Mouse (Mus musculus) spleen, adult 2 months (tissue): Measurements from ENCODE around the gene Gm28374.

ENCODE experiments used
- CTCF ChIP-seq: fragments of 200-500 bp; IDR thresholded peaks from 2 replicates; pipeline ENCODE4 v1.5.1; 2011; ENCODE audit warnings: mild to moderate bottlenecking, inconsistent platforms; ENCODE audit not compliant: insufficient read depth, insufficient read length, insufficient replicate concordance; ENCODE audit errors: extremely low read depth
- POLR2A ChIP-seq: fragments of 200-500 bp; IDR thresholded peaks from 2 replicates; pipeline ENCODE4 v1.6.1; 2011; ENCODE audit warnings: low read depth, low read length, inconsistent platforms

DNA sequence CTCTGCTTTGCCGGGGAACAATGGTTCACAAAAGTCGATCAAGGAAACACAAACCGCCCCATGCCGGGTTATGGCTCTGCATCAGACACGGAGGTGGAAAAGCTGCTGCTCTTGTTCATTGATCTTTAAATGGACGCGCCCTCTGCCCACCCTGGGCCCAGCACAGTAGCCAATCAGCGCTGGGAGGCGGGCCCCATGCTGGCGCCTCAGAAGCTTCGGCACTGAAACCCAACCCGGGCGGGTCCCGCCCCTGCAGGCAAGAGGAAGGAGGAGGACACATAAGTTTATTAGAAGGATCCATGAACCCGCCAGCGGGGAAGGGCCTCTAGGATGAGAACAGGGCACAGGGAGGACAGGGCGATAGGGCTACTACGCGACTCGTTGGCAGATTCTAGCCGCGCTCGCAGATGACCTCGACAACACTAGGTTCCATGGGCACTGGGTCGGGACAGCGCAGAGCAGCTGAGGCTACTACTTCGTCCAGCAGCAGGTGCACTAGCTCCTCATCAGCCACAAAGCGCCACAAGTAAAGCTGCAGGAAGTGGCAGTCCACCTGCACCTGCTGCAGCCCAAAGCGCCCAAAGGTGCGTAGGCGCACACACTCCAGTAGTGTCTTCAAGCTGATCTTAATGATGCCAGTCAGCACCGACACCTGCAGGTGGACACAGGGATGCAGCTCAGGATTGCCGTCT, 14.2 kb downstream of the Gm28374 start, which contains the start of gene Tm7sf2:
- TF ChIP-seq POLR2A: no peak
- no peak for TF ChIP-seq CTCF
